Mouse (Mus musculus) left cerebral cortex, postnatal 25 days (tissue): ENCODE measurements at regions not wholly inside any gene's neighbourhood (a gene's known extent, or its start where the extent isn't known, plus 50 kb on each side); places are given as distances from the start of the nearest gene placed in this dataset.

Experiments
- DNase-seq, 2 experiments: peaks; one replicate each; pipeline ENCODE4 v3.0.0; 2022; ENCODE audit warnings: low spot score in 2 of 2, mixed read lengths in 1 of 2
- intact Hi-C: fragments of 180-260 bp; cut with DNase I; formaldehyde crosslinking; loops from one replicate; pipeline ENCODE4 v1.15.1; 2025

DNA sequence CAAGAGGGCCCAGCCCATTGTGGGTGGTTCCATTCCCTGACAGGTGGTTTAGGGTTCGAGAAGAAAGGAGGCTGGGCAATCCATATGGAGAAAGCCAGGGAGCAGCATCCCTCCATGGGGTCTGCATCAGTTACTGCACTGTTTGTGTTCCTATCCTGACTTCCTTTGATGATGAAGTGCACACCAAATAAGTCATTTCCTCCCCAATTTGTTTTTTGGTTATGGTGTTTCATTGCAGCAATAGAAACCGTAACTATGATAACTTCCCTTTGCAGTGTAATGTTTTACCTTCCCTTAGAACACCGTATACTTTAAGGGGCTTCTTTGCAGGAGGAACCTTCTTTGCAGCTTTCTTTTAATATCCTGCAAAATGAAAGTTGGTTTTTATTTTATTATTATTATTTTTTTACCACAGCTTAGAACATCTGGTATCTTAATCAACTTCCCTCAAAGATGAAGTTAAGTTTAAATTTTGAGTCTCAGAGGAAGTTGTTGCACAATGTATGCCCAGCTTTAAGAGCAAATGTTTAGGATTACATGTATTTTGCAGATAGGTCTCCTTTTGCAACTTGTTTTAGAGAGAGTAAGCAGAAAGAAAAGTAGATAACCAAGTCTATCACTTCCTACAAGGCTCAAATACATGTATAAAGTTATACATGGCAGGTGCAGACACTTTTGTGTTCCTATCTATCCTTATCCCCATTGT lies 1059.1 kb downstream of the Diaph2 start:
- intact Hi-C loops: no loop called here

DNA sequence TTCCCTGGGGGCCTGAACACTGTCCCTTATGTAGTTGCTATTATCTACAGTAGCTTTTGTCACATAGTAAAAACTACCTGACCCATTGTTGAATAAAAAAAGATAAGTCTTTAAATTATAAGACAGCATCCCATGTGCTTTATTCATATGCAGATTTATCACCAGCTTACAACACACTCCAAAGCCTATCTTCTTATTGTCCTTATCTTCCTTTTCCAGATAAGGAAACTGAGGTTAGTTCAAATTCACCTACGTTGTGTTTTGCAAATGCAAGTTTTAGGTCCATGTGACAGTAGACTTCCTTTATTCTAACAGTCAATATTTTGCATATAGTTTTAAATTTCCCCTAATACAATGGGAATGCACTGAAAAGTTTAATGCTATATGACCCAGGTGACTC lies 1069.4 kb downstream of the Diaph2 start:
- intact Hi-C loops: no loop called here
- no peak for DNase-seq

More for the DNA sequence above, 1059.1 kb downstream of the Diaph2 start:
- no peak for DNase-seq

DNA sequence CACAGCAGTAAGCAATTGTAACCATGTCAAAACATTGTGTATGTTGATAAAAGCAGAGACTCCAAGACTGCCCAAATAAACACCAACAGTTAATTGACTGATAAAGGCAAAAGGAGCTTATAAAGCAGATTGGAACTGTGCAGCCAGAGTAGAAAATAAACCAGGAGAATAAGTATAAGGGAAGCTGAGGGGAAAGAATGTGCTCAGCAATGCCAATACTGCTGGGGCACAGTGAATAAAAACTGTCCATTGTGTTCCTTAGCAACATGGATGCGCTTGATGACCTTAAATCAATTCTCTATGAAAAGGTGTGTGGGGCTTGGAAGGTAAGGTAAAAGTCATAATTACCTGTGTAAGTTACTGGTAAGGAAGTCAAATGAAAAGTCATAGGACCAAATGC lies 1070.2 kb downstream of the Diaph2 start:
- intact Hi-C loops: no loop called here
- DNase-seq: no peak

DNA sequence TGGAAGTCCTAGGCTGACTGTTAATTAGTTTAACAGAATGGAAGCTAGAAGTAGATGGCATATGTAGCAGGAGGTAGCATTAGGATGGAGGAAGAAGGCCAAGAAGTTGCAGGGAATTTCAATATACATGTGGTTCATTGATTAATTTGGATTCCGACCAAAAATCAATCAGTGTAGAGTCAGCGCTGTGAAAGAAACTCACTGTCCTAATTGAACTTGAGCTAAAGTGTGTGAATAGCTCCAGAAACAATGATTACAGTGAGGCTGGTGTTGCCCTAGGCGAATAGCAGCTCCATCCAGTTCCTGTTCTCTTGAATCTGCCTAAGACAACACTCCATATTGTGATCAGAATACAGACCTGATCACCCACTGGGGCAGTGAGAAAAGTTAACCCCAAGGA lies 1070.6 kb downstream of the Diaph2 start:
- no peak for DNase-seq
- intact Hi-C loops: no loop called here

DNA sequence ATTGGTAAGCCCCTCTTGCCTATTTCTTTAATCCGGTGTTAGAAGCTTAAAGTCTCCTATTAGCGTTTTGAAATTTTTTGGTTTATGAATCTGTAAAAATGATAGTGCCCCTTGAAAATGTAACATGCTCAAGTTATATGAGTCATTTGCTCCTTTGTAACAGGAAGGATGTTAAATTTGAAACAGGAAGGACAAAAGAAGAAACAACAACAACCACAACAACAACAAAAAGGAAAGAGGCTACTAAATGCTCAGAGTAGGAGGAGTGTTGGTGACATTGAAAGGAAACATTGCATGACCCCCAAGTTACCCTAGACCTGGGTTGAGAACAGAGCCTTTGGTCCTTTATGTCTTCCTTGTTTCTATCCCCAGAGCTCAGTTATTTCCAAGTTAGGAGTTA lies 1074.4 kb downstream of the Diaph2 start:
- no peak for DNase-seq
- intact Hi-C loops: no loop called here

DNA sequence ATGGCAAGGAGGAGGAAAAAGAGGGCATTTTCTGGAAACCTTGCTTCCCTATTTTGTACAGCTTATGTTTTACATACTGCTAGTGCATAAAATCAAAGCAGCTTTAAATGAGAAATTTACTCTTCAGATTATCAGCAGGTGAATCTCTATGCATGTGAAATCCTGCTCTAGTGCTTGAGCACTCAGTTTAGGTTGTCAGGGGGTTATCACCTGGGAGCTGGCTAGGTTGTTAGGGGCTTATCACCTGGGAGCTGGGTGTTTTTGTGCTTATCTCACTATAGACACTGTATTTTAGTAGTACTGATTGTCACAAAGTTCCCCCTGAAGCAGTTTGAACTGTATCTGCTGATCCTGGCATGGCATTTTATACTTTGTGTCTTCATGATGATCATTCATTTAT lies 1086.3 kb downstream of the Diaph2 start:
- intact Hi-C loops: no loop called here
- DNase-seq: no peak

DNA sequence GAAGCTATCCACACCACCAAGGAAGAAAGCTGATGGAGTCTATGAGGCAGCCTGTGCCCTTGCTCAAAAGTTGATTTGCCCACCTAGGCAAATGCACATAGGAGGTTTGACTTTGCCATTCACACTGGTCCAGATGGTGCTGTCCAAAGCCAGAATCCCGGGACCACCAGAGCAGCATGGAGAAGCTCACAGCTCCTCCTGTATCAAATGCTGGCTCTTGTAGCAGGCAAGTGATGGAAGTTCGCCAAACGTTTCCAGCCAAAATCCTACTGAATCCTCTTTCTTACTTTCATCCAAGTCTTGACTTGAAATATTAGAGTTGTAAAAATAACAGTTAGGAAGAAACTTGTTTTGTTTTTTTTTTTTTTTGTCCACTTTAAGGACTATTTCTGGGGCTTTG lies 1093.6 kb downstream of the Diaph2 start:
- peak in 1 of 2 experiments; percentile 1 for DNase-seq
- intact Hi-C loops: no loop called here

DNA sequence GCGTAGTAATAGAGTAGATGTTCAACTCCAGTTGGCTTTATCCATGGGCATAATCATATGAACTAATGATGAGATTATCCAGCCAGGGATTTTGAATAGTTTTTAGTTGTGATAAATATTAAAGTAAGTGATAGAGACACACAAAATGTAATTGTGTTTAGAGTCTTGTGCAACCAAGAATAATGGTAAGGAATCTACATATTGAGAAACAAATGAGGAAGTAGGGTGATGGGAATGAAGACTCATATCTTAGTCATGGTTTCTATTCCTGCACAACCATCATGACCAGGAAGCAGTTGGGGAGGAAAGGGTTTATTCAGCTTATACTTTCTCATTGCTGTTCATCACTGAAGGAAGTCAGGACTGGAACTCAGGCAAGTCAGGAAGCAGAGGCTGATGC lies 1117.0 kb downstream of the Diaph2 start:
- intact Hi-C loops: no loop called here
- DNase-seq: no peak

DNA sequence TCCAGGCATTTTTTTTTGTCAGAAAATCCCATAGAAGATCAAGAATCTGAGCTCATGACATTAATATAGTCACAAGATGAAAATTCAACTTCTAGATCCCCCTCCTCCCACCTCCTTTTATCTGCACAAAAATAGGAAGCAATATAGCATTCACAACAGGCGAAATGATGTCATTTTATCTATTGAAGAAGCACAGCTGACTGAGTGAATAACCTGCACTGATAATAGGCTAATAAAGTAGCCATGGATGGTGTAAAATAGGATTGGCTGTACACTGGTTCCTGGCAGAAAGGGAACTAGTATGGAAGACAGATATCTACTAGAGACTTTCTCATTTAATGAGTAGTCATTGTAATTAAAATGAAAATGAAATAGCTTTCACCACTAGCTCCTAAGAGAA lies 1124.6 kb downstream of the Diaph2 start:
- no peak for DNase-seq
- intact Hi-C loops: no loop called here

DNA sequence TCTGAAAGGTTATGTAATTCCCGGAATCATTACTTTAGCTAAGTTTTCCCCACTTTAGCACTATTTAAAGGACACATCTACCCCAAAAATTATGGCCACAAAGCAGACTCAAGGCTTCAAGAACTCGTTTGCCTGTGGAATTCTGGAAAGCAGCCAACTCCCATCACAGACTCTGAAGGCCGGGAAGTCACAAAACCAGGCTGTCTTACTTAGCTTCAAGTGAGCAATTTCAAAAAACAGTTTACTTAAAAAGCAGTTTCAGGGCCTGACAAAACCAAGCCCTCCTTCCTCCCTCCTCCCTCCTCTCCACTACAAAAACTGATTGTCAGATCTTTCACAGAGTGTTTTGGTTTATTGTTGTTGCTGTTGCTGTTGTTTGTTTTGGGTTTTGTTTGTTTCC lies 1125.7 kb downstream of the Diaph2 start:
- DNase-seq: peak; percentile 2 to 8
- intact Hi-C loops: no loop called here

DNA sequence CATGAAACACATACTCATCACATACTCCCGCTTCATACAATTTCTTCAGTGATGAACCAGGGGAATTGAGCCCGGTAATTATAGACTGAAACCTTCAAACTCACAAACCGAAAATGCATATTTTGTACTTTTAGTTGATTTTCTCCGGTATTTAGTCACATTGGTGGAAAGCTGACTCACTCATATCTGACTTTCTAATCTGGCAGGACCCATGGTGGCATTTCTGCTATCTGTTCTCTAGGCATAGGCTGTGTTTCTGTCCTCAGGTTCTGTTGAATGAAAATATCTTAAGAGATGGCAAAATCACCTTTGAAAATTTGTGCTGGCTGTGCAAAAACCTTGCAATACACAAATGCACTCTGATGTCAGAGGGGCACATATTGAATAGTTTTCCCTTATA lies 1126.6 kb downstream of the Diaph2 start:
- DNase-seq: no peak
- intact Hi-C loops: no loop called here
